Comparison of ENCODE assay signal across 9 mouse cellular contexts in the genomic region with DNA sequence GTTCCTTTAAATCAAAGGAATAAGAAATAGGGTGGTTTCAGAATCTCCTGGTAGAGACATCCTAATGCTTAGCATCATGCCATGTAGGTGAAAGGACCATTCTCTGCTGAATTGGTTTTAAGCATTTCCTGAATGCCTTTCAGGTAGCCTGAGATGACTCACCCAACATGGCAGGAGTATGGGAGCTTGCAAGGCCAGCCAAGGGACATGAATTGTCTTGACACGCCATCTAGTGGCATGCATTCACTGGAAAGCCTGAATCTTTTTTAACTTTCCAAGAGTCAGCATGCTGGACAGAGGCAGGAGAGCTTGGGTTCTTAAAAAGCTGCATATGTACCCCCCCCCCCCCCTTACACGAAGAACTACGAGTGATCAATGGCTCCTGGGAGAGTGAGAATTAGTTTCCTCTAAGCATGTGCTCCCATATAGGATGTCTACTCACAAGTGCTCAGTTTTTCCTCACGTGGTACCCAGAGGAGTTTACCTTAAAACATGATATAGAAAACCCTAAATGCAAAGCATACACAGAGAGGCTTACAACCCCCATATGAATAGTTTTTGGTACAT. TPM values are rescaled to one million over a fixed set of nuclear protein-coding genes. Genes with fewer than 3 reads are reported as not detected.
DNase-seq lines count a peak whose midpoint lies in the region; ATAC-seq and TF ChIP-seq lines count a peak whose summit lies in the region.
"Had no signal": no experiment of that assay in that cellular context is flagged by ENCODE, and none has a peak within 500 bp of the region (broad histone marks: within the 10 kb centered on the region; RNA-seq: fewer than 3 reads in every experiment).

No protein-coding gene starts in this region.

- H3K4me3 ChIP-seq in liver, embryonic 12.5 days: no peak overlapping the region
- H3K4me3 ChIP-seq in forebrain, embryonic 11.5 days (ENCODE audit: low read depth, low read length): no peak overlapping the region
- no peak overlapping the region for H3K4me3 ChIP-seq in hindbrain, postnatal 0 days (ENCODE audit: low read length)
- H3K4me3 ChIP-seq: lung, embryonic 15.5 days had no signal

- no peaks in the 10 kb centered on the region for H3K27me3 ChIP-seq in liver, embryonic 12.5 days (replicated peaks)
- no peaks in the 10 kb centered on the region for H3K27me3 ChIP-seq in forebrain, embryonic 11.5 days (ENCODE audit: control insufficient read depth, insufficient read depth, low read length)
- no peaks in the 10 kb centered on the region for H3K27me3 ChIP-seq in hindbrain, postnatal 0 days (ENCODE audit: insufficient read depth, low read length)
- H3K27me3 ChIP-seq: lung, embryonic 15.5 days had no signal

- 16% methylated on average over 4 of the region's 4 CpGs for WGBS in liver, embryonic 12.5 days (ENCODE audit: insufficient replicate concordance)
- WGBS in forebrain, embryonic 11.5 days: 15% methylated on average over 4 of the region's 4 CpGs
- WGBS in hindbrain, postnatal 0 days: 17% methylated on average over 4 of the region's 4 CpGs

- no peak for ATAC-seq in liver, embryonic 12.5 days
- ATAC-seq in forebrain, embryonic 11.5 days (replicated peaks; ENCODE audit: low FRiP score): peak; percentile 68
- ATAC-seq in hindbrain, postnatal 0 days: 0 out of 2 replicates have a peak, but pooled peaks have one; percentile 29

- no peaks in the 10 kb centered on the region for H3K4me1 ChIP-seq in liver, embryonic 12.5 days
- H3K4me1 ChIP-seq in forebrain, embryonic 11.5 days (replicated peaks; ENCODE audit: control insufficient read depth, insufficient read depth, low read length): no peaks in the 10 kb centered on the region
- H3K4me1 ChIP-seq in hindbrain, postnatal 0 days (ENCODE audit: insufficient read depth, low read length): no peaks in the 10 kb centered on the region
- H3K4me1 ChIP-seq: lung, embryonic 15.5 days had no signal

- intact Hi-C loops in left cerebral cortex, postnatal 25 days (cut with DNase I): loop anchor here (1.0 kb wide), 2 partner anchors 105 to 159 kb away; no protein-coding TSS in a partner anchor

- no peak overlapping the region for H3K27ac ChIP-seq in liver, embryonic 12.5 days
- H3K27ac ChIP-seq in forebrain, embryonic 11.5 days (ENCODE audit: low read depth, low read length): no peak overlapping the region
- no peak overlapping the region for H3K27ac ChIP-seq in hindbrain, postnatal 0 days
- H3K27ac ChIP-seq: lung, embryonic 15.5 days had no signal

- no peaks in the 10 kb centered on the region for H3K36me3 ChIP-seq in liver, embryonic 12.5 days
- no peaks in the 10 kb centered on the region for H3K36me3 ChIP-seq in forebrain, embryonic 11.5 days (ENCODE audit: control insufficient read depth, insufficient read depth, low read length)
- no peaks in the 10 kb centered on the region for H3K36me3 ChIP-seq in hindbrain, postnatal 0 days (ENCODE audit: insufficient read depth, low read length)
- H3K36me3 ChIP-seq: lung, embryonic 15.5 days had no signal

- H3K9ac ChIP-seq in liver, embryonic 12.5 days: no peak overlapping the region
- H3K9ac ChIP-seq in forebrain, embryonic 11.5 days (ENCODE audit: low read length): no peak overlapping the region
- no peak overlapping the region for H3K9ac ChIP-seq in hindbrain, postnatal 0 days (replicated peaks; ENCODE audit: low read length)
- H3K9ac ChIP-seq: lung, embryonic 15.5 days had no signal

- TF ChIP-seq POLR2A in brain, embryonic 14.5 days (IDR thresholded peaks at IDR 0.05; ENCODE audit: borderline replicate concordance, extremely low read depth, insufficient read depth, insufficient read length, poor library complexity, severe bottlenecking): no peak

- H3K4me2 ChIP-seq in liver, embryonic 12.5 days: no peak overlapping the region
- H3K4me2 ChIP-seq in forebrain, embryonic 11.5 days (ENCODE audit: low read depth, low read length, severe bottlenecking): no peak overlapping the region
- no peak overlapping the region for H3K4me2 ChIP-seq in hindbrain, postnatal 0 days (ENCODE audit: low read depth, low read length)
- H3K4me2 ChIP-seq: lung, embryonic 15.5 days had no signal

- peak; percentile 21 for DNase-seq in liver
- DNase-seq in brain, embryonic 14.5 days (ENCODE audit: low read depth): peak; percentile 88
- peak; percentile 62 for DNase-seq in forebrain, embryonic 11.5 days (ENCODE audit: low spot score)
- DNase-seq in hindbrain, postnatal 0 days (ENCODE audit: low spot score): peak; percentile 85
- peak; percentile 73 to 84 for DNase-seq in left cerebral cortex, postnatal 25 days (ENCODE audit: low spot score in 2 of 2)
- DNase-seq in naive thymus-derived CD4-positive, alpha-beta T cell, adult 2 months (ENCODE audit: low read depth): peak; percentile 4
- DNase-seq in thymus, postnatal 14 days: peak; percentile 31

- no peaks in the 10 kb centered on the region for H3K9me3 ChIP-seq in liver, embryonic 12.5 days (replicated peaks)
- H3K9me3 ChIP-seq in forebrain, embryonic 11.5 days (ENCODE audit: control insufficient read depth, low read length): no peaks in the 10 kb centered on the region
- no peaks in the 10 kb centered on the region for H3K9me3 ChIP-seq in hindbrain, postnatal 0 days (ENCODE audit: low read length)
- H3K9me3 ChIP-seq: lung, embryonic 15.5 days had no signal

- peak; percentile 74; the same call in 1 of the 2 replicates for TF ChIP-seq CTCF in brain, embryonic 14.5 days (IDR thresholded peaks at IDR 0.05; ENCODE audit: borderline replicate concordance, extremely low read depth, insufficient read depth, insufficient read length)
- peak; percentile 83 for TF ChIP-seq CTCF in hindbrain, postnatal 0 days (IDR thresholded peaks at IDR 0.05; ENCODE audit: low read depth)

RNA-seq across cellular contexts. Expression of a gene that starts 59.7 kb away (rescaled TPM):
- 29.7 and 30.4 TPM in 2 replicates for polyA plus RNA-seq in liver, embryonic 12.5 days (2016; fragmentation: Nextera tagmentation; extraction: Ambion mirVana)
- polyA plus RNA-seq in brain, embryonic 14.5 days (2012; rRNA removed): 69.1 and 75.5 TPM in 2 replicates
- polyA plus RNA-seq in forebrain, embryonic 11.5 days (2014; fragmentation: Nextera tagmentation; extraction: Ambion mirVana): 64.0 and 70.1 TPM in 2 replicates
- total RNA-seq in hindbrain, postnatal 0 days (2014; rRNA removed): 38.6 and 51.5 TPM in 2 replicates
- 52.7 and 55.7 TPM in 2 replicates for polyA plus RNA-seq in hindbrain, postnatal 0 days (2015; fragmentation: Nextera tagmentation; extraction: Ambion mirVana)
- 10 to 100 TPM; 33.0 to 33.1 TPM for total RNA-seq in left cerebral cortex, postnatal 25 days (2021)

Comparison
In these comparisons a context has a peak if more than half of its experiments do, and no peak if none do; other contexts are left out.
1. DNase-seq: peak in every context shown above with its lines; median percentile 88 in brain, embryonic 14.5 days; 85 in hindbrain, postnatal 0 days; 78 in left cerebral cortex, postnatal 25 days; 62 in forebrain, embryonic 11.5 days; 31 in thymus, postnatal 14 days; 21 in liver; 4 in naive thymus-derived CD4-positive, alpha-beta T cell, adult 2 months.